Mouse (Mus musculus): Measurements from ENCODE around the gene Gm5741. TPM values are rescaled to one million over a fixed set of nuclear protein-coding genes. Genes with fewer than 3 reads are reported as not detected.

Gene Gm5741
- total RNA-seq, 4 experiments from 2014 or later, result not detected

DNA sequence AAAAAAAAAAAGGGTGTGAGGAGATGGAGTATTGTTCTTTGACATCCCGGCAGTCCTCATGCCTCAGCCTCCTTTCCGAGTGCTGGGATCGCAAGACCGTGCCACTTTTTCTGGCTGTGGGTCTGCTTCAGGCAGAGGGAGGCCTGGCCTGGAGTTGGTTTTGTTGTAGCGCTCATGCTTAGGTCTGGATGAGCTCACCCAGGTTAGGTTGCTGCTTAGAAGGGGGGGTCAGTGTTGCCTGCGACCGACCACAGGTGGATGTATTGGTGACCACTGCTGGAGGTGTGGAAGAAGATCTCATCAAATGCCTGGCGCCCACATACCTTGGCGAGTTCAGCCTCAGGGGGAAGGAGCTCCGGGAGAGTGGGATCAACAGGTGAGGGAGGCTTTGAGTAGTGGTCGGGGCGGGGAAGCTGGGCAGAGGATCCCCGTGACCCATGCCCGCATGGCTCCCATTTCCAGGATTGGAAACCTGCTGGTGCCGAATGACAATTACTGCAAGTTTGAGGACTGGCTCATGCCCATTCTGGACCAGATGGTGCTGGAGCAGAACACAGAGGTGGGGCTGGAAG is 5.3 kb upstream of the Gm5741 start:
- no peak for DNase-seq (ENCODE audit: low spot score in 2 of 2)

DNA sequence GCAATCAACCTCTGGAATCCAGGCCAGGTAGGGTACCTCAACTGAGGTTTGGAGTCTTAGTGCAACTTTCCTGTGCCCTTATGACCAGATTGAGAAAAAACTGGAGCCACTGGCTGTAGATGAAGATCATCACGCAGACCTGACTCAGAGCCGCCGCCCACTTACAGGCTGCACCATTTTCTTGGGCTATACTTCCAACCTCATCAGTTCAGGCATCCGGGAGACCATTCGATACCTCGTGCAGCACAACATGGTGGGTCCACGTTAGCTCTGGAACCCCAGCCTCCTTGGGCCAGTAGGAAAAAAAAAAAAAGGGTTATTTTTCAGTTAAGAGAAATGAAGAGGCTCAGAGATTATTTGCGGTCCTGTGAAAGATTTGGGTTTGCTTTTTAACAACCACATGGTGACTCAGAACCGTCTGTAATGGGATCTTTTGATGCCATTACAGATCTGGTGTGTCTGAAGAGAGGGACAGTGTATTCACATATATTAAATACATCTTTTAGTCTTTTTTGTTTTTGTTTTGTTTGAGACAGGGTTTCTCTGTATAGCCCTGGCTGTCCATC is 4.7 kb upstream of the Gm5741 start:
- no peak for DNase-seq (ENCODE audit: low spot score in 2 of 2)

DNA sequence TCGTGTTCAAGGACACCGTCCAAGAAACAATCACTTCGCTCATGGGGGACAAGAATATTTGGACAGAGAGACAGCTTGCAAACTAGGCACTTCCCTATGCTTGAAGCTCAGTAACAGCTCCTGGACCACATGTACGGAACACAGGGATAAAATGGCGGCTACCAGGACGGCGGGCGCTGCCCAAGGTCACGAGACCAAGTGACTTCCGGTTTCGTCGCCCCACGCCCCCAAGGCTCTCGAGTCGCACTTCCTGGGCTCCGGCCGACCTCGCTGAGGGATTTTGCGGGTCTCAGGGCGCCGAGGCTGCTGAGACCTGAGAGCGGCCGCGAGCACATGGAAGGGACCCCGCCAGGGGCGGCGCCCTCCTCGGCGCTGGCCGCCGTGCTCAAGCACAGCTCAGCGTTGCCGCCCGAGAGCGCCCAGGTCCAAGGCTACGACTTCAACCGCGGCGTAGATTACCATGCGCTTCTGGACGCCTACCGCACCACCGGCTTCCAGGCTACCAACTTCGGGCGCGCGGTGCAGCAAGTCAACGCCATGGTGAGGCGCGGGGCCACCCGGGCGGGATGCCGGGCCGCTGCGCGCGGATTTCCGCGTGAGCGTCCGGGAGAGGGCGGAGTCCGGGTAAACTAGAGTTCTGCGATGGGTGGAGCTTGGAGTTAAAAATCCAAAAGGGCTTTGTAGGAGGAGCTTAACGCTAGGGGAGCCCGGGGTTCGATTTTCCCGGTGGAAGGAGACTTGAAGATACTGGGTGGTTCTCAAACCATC is 3.9 kb upstream of the Gm5741 start, which contains the start of gene Dhps:
Gene Dhps, plus strand, starts transcription at position 244 of the 768 bp plus-strand sequence.
- peak; percentile 88 to 93 for DNase-seq (ENCODE audit: low spot score in 2 of 2)

DNA sequence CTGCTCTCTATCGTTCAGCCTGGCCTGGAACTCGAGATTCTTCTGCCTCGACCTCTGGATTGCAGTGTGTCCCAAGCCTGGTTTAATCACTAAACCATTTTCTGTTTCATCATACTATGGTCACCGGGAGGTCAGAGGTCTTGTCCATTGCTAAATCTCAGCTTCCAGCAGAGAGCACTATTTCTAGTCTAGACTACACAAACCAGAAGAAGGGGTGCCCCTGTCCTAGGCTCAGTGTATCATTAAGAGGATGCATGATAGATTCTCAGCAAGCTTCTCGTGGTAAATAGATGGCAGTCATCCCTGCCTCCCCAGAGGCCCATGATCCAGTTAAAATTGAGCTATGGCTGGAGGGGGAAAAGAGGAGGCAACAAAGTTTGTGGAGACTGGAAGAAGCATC is 3.3 kb upstream of the Gm5741 start:
- DNase-seq (ENCODE audit: low spot score in 2 of 2), result no peak

DNA sequence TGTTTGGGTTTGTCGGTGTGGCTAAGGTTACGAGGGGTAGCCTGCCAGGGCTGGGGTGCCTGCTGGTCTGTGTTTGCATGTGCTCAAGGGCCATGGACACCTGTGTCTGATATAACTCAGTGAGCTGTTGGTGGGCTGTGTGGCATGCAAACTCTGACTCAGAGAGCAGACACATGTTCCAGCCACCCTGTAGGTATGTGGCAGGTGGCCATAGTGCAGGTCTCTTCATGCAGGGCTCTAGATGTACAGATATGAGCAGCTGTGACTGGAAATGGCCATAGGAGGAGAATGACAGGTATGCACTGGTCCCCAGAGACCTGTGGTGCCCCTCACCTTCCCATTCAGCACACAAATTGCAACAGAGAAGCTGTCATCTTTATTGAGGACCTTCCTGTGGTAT is 627 bp downstream of the Gm5741 start:
- DNase-seq (ENCODE audit: low spot score in 2 of 2), result no peak

DNA sequence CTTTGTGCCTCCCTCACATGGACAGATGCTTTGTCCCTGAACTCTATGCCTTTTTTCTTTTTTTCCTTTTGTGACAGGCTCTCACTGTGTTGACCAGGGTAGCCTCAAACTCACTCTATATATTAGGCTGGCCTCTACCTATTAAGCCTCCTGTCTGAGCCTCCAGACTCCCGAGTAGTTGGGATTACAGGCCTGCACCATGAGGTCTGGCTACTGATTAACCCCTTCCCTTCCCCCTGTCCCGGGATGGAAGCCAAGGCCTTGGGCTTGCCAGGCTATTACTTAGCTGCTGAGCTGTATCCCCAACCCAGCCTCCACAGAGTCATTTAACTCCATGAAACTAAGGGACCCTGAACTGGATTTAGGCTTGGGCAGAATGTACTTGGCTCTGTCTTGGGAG is 2.6 kb downstream of the Gm5741 start:
- no peak for DNase-seq (ENCODE audit: low spot score in 2 of 2)

DNA sequence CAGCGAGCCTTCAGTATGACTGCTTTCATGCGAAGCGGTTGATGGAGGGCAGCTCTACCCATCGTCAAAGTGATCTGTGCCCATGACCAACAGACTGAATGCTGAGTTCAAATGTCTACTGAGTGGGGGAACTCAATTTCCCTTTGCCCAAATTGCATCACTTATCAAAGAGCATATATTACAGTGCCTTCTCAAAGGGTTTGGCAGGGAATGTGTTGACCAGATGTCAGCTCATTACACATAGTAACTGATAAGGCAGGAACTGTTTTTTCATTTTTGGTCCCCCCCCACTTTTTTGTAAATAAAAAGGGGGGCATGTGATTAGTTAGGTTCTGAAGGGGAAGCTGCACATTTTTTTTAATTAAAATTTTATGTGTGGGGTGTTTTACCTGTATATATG is 5.2 kb downstream of the Gm5741 start:
- no peak for DNase-seq (ENCODE audit: low spot score in 2 of 2)

DNA sequence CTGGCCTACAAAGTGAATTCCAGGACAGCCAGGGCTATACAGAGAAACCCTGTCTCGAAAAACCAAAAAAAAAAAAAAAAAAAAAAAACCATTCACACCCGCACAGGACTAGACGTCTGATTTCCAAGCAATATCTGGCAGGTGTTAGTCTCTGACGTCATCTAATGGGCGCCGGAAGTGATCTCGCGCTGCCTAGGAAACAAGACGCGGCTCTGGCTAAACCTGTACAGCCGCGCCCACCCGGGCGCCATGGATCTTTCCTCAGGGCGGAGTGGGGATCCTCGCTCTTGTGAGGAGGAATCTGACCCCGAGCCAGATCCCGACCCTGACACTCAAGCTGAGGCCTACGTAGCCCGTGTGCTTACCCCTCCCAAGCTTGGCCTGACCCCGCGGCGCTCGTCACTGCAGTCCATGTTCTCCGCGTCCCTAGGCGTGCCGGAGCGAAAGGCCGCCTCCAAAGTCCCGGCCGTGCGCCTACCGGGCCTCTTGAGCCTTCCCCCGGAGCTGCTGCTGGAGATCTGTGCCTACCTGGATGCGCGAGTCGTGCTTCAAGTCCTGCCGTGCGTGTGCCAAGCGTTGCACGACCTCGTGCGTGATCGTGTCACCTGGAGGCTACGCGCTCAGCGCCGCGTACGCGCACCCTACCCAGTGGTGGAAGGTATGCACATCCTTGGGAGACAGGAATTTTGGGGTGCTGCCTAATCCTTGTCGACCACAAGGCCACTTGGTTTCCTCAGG is 7.7 kb downstream of the Gm5741 start, which contains the start of gene Fbxw9:
Gene Fbxw9, plus strand, starts transcription at position 177 of the 738 bp plus-strand sequence.
- DNase-seq (ENCODE audit: low spot score in 2 of 2), result peak; percentile 90 to 92

DNA sequence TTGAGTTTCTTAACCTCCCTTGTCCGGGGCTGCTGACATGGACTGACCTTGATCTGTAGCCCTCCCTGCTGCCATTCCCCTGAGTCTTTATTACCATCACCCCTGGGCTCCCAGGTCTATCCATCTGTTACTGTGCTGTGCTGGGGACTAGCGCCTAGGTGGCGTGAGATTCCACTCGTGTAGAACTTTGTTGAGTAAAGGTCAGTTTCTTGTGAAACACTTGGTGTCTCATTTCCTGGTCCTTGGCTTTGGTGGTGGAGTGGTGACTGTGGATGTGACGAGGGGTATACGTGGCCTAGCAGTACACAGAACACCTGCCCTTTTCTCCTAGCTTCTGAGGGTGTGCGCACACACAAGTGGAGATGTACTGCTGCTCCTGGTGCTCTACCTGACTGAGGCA is 10.4 kb downstream of the Gm5741 start:
- DNase-seq (ENCODE audit: low spot score in 2 of 2), result no peak

DNA sequence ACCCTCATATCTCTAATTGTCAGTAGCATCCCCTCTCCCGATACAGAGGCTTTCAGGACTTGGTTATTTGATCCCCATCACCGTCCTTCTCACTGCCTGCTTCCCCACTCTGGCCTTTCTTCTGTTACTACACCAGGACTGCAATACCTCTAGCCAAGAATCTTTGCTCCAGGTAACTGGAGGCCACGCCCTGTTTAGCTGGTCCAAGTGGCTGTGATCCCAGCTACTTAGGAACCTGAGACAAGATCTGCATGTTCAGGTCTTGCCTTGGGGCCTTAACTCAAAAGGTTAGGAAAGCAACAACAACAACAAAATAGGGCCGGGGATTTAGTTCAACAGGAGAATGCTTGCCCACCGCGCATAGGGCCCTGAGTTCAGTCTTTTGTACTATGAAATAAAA is 24.2 kb downstream of the Gm5741 start:
- DNase-seq (ENCODE audit: low spot score in 2 of 2), result no peak

DNA sequence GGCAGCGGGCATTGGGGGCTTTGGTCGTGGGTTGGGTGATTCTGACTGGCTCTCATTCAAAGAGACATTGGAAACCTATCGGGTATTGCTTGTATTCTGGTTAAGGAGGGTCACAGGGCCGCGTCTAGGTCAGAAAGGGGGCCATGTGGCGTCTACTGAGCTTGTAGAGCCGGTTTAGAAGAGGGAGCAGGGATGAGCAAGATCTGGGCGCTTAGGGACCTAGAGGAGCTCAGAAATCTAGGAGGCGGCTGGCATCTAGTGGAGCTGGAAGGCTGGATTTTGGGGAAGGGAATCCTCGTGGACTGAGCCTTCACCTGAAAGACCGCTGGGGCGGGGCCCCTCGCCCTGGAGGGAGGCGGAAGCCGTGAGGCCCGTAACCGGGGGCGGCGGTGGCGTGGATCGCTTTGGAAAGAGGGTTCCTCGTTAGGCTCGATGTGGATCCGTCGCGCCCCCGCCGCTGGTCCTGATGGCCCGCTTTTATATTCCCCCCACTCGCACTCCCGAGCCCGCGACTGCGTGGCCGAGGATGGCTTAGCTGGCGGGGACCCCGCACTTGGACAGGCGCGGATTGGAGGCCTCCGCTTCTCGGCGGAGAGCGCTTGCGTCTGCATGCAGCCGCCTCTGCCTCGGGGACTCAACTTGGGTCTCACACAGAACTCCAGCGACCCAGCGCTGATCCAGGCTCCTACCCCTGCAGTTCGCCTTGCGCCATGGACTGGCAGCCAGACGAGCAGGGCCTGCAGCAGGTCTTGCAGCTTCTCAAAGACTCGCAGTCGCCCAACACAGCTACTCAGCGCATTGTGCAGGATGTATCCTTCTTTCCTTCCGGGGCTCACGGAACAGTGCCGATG is 29.9 kb downstream of the Gm5741 start:
- DNase-seq (ENCODE audit: low spot score in 2 of 2), result peak in 1 of 2 experiments; percentile 47

DNA sequence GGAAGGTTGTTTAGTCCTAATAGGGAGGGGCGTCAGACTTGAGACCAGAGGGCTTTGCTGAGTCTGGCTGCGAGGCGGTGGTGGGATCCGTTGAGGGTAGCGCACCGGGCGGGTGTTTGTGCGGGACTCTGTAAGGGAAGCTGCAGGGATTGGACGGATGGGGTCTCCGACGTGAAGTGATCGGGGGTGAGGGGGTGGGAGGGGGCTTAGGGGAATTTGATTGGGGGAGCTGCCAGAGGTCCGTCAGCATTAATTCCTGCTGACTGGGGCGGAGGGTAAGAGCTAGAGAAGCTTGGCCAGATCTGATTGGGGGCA is 30.5 kb downstream of the Gm5741 start:
- DNase-seq (ENCODE audit: low spot score in 2 of 2), result no peak

DNA sequence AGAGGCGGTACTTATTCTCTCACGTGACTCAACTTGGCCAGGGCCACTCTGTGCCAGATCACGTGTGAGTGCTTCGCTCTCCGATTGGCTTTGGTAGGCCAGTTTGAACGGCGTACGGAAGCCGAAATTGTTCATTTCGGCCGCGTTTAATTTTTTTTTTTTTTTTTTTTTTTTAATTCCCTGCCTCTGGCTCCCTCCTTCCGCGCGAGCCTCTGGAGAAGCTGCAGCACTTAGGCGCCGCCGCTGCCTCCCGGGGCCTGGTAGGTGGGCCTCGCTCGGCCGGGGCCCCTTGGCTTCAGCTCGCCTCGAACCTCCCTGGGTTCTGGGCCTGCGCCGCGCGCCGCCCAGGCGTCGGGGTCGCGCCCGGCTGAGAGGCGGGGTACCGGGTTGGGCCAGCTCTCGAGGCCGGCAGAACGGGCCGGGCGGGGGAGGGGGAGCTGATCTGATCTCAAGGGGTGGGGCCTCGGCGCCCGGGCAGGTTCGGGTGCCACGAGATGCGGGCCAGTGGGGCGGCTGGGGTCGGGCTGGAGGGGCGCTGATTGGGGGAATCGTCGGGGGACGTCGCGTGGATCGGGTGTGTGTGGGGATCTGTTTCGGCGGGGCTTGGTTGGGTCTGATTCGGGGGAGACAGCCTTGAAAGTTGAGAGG is 30.9 kb downstream of the Gm5741 start, which contains the start of gene Tnpo2:
Gene Tnpo2, plus strand, starts transcription at position 198 of the 648 bp plus-strand sequence.
- peak; percentile 93 to 94 for DNase-seq (ENCODE audit: low spot score in 2 of 2)

DNA sequence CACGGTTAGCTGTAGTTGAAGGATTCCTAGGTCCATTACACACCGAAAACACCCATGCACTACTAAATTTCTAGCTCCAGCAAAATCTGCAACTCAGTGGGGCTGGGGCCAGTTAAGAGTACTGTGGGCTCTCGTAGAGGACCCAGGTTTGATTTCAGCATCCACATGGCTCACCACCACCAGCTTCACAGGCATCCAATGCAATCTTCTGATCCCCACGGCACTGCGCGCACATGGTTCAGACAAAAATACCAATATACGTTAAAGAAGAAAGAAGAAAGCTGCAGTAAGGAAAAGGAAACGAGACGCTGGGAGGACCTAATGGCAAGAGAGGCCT is 31.4 kb downstream of the Gm5741 start:
- DNase-seq (ENCODE audit: low spot score in 2 of 2), result no peak

DNA sequence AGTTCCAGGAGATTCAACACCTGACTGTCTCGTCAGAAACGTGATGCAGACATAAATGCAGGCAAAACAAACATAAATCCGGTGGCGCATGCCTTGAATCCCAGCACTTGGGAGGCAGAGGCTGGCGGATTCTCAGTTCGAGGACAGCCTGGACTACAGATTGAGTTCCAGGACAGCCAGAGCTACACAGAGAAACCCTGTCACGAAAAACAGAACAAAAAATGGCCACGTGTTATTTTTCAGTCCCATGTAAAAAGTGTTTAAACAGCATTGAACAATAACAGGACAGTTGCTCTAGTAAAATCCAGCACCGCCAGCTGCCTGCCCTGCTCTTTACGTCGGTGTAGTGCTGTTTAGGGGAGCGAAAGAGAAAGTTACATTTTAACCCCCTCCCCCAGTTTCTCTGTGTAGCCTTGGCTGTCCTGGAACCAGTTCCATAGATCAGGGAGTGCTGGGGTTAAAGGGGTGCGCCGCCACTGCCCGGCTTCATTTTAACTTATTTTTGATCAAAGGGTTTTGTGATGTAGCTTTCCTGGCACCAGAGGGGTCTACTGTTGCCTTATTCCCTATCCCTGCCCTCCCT is 32.0 kb downstream of the Gm5741 start:
- DNase-seq (ENCODE audit: low spot score in 2 of 2), result no peak

DNA sequence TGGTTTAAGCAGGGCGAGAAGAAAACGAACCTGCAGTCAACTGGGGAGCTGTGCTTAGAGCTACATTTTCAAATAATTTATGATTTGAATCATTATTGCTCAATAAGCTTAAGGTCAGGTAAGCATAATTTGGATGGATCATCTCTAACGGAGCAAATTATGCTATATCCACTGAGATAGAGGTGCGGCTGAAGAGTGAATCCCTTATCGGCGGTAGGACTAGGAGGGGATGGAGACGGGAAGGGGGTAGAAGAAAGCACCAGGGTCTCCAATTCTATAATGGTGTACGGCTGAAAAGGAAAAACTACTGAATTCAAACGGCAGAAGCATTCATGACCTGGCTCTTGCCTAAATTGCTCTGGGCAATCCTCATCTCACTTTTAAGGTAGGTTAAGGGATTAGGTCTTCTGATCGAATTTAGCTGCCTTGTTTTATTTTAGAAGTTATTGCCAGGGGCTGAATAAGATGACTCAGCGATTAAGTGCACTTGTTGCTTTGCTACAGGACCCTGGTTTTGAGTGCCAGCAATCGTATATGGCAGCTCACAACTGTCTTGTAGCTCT is 32.5 kb downstream of the Gm5741 start:
- no peak for DNase-seq (ENCODE audit: low spot score in 2 of 2)

DNA sequence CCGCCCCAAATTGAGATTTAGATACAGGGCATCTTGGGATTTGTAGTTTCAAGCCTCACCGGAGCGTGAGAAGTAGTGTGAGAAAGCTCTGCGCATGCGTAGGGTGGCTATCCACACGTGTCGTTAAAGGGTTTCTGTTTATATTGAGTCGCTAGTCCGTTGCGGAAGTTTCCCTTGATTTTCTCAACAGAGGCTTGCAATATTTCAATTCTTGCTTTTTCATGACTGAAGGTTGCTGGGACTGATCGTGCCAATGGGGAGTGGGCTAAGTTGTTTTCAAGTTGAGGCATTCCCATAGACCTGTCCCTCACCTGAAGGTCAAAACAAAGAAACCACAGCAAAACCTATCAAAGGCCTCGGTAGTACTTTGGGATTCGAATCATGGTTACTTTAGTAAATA is 33.0 kb downstream of the Gm5741 start:
- peak; percentile 57 to 69 for DNase-seq (ENCODE audit: low spot score in 2 of 2)

DNA sequence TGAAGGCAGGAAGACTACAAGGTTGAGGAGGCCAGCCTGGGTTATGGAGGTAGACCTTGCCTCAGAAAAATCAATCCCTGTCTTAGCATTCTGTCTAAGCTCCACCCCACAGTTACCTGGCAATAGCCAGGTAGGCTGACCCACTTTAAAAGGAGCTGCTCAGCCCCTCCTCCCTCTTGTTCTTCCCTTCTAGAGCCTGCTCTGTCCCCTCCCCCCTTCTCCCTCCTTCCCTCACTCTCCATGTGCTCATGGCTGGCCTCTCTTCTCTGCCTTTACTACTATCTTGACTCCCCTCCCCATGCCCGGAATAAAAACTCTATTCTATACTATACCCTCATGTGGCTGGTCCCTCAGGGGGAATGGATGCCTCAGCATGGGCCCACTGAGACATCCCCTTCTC is 33.9 kb downstream of the Gm5741 start:
- DNase-seq (ENCODE audit: low spot score in 2 of 2), result no peak

DNA sequence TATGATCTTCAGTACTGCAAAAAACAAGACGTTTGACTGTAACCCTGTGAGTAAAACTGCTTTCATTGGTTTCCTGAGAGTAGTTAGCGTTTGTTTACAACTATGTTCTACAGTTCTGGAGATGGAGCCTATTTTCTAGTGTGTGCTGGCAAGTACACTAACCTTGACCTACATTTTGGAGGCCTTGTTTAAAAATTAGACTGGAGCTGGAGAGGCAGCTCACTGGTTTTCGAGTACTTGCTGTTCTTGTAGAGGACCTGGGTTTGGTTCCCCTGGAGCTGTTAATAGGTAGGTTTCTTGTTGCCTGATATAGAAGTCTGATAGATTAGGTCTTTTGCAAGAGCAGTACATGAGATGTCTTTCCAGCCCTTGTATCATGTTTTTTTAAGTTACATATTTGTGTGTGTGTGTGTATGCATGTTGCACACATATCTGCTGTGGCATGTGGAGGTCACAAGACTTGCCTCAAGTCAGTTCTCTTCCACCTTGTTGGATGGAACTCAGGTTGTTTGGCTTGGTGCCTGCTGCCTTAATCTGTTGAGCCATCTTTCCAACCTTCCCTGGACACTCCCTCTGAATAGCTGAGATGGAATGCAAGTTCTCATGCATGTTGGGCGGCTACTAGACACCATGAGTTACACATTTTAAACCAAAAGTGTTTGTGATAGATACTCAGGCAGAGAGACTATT is 35.0 kb downstream of the Gm5741 start:
- DNase-seq (ENCODE audit: low spot score in 2 of 2), result no peak

DNA sequence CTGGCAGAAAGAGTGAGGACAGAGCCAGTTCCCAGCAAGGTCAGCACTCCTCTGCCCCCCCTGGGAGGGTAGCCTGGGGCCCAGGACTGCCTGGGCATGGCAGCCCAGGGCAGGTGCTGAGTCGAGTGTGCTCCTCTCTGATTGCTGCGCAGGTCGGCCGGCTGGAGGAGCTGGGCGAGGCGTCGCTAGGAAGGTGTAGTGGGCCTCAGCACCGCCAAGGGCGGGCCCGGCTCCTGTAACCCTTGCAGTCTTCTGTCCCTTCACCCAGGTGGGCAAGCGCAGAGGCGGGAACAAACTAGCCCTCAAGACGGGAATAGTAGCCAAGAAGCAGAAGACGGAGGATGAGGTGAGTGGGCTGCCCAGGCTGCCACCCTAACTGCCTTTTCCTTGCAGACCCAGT is 38.5 kb downstream of the Gm5741 start:
- DNase-seq (ENCODE audit: low spot score in 2 of 2), result no peak
